Mouse (Mus musculus): ENCODE data around the gene Pigb. TPM values are rescaled to one million over a fixed set of nuclear protein-coding genes. Genes with fewer than 3 reads are reported as not detected.

Pigb gene
- polyA plus RNA-seq, 1 experiment, result 8.5 TPM

- DNase-seq (ENCODE audit: low read depth), result no peak
Measured at GRCm38 (mm10) chr9:73045711-73046110, 5.5 kb upstream of the Pigb start.

DNA sequence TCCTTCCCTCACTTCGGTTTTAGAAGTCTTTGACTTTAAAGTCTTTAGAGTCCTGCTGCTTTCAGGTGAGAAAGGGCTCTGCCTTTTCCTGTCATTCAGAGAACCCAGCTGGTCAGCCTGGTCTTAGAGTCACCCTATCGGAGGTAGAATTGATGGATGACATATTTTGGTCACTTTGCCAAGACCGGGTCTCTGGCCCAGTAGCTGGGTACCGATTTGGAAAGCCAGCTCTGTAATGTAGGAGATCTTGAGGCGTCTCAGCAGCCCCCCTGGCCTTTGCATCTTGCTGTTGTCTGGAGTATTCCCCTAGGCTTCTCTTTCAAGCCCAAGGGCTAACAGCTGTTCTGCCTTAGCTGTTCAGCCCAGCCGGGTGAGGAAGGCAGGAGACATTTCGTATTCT is 5.0 kb upstream of the Pigb start:
- DNase-seq (ENCODE audit: low read depth), result no peak

DNA sequence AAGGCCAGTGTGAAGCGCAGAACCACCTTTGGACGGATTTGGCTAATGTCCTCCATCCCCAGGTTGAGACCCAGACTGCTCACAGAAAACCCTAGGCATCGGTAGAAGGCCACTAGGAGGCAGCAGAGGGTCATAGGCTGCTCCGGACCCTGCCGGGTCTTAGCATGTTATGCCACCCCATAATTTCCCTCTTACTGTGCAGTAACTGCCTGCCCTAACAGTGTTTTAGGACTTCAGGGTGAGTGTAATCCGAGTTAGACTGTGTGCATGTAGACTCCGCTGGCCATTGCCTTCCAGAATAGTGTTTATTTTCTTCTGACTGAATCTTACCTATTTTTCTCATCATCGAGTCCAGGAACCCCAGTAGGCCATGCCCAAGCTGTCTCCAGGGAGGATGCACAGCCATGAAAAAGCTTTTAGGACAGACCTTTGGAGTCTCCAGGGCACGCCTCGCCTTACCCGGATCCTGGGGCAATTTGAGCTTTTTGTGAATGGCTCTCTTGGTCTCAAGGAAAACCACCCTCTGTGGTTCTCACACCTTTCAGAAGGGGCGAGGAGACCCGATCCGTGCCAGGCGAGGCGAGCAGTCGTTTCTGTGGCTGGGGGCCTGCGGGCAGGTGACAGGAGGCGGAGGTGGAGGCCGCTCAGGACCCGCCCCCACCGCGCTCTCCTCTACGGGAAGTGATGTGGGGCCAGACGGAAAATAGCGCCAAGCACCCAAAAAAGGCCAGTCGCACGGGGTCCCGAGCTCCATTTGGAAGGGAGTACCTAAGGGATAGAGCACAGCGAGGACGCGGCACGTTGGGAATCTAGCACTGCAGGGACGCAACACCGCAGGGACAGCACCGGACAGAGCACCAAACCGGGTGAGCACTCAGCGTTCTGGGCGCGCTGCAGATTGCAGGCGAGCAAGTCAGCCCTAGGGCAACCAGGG is 4.2 kb upstream of the Pigb start, which contains the start of gene Rab27a:
Gene Rab27a (plus strand): TSS at position 709 of the 934 bp plus-strand sequence.
- no peak for DNase-seq (ENCODE audit: low read depth)

GRCm38 (mm10) chr9:73039222-73039945 is 794 bp downstream of the Pigb start:
- DNase-seq (ENCODE audit: low read depth), result no peak

DNA sequence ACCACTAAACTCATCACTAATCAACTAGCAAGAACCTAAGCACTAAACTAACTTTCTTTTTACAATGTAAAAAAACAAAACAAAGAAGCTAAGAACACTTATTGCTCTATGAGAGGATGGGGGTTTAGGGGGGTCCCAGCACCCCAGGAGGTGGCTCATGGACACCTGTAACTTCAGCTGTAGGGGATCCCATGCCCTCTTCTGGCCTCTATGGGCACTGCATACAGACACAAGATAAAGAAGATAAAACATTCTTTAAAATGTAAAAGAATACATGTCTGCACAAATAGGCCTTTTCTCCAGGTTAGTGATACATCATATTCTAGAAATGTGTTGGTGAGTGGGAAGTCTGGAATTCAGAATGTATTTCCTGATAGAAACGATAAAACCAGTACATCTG is 6.8 kb downstream of the Pigb start:
- no peak for DNase-seq (ENCODE audit: low read depth)

GRCm38 (mm10) chr9:73031421-73031820 is 8.8 kb downstream of the Pigb start:
- DNase-seq (ENCODE audit: low read depth), result no peak

- DNase-seq (ENCODE audit: low read depth), result no peak
Measured at GRCm38 (mm10) chr9:73030443-73030842, 9.7 kb downstream of the Pigb start.

GRCm38 (mm10) chr9:73025818-73026636 is 14.2 kb downstream of the Pigb start:
- DNase-seq (ENCODE audit: low read depth), result no peak

- no peak for DNase-seq (ENCODE audit: low read depth)
Measured at GRCm38 (mm10) chr9:73020566-73021097, 19.5 kb downstream of the Pigb start.

- DNase-seq (ENCODE audit: low read depth), result no peak
Measured at GRCm38 (mm10) chr9:73019841-73020240, 20.3 kb downstream of the Pigb start.

DNA sequence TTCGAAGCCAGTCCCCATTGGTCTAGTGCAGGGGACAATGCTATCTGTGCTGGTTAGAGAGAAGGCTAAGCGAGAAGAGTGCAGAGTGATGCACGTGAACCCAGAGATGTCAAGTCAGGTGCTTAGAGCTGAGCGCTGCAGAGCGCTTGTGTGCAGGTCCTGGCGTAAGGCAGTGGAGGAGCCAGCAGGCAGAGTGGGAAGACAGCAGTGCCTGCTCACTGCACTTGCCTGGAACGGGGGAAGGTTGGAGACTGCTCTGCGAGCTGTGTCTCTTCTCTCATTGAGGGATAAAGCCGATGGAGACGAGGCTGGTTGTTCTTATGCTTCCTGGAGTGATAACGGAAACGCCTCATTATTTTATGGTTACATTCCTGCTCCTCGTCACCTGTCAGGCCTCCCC is 25.5 kb downstream of the Pigb start:
- DNase-seq (ENCODE audit: low read depth), result no peak

DNA sequence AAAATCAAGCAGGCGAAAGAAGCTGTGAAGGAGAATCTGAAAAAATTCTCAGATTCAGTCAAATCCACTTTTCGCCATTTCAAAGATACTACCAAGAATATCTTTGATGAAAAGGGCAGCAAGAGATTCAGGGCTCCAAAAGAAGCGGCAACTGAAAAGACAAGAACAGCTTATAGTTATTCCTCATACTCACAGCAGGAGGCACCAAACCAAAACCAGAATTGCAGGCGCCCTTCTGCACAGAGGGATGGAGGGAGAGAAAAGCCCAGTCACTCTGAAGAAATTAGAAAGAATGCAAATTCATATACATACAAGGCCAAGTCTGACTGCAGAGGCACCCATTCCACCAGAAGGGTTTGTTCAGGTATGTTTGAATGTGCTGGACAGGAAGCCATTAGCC is 27.5 kb downstream of the Pigb start:
- no peak for DNase-seq (ENCODE audit: low read depth)

DNA sequence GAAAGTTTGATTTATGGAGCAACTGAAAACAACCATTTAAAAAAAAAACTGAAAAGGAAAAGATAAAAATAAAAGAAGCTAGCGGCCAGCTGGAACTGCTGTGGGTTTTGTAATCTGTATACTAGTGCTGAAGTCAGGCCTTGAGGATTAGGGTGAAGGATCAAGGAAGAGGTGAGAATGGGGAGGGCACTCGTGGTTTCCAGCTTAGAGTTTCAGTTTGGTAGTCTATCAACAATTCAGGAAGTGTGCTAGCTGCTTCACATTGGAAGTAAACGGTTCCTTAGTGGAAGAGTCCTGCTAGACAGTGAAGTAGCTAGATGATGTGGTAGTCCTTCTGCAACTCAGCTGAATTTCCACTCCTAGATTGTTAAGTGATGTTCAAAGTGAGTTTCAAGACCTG is 31.8 kb downstream of the Pigb start:
- DNase-seq (ENCODE audit: low read depth), result no peak

DNA sequence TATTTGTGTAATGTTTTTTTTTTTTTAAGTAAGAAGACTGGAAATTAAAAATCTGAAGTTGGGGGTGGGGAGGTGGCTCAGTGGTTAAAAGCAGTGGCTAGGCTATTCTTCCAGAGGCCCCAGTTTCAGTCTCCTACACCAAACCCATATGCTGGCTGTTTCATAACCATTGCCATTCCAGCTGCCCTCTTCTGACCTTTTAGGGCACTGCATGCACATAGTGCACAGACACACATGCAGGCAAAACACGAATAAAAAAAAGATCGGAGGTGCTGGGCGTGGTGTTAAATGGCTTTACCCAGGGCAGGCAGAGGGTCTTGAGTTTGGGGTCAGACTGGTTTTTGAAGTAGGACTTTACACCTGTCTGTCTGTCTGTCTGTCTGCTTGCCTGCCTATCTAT is 34.0 kb downstream of the Pigb start:
- DNase-seq (ENCODE audit: low read depth), result no peak

GRCm38 (mm10) chr9:73005106-73005505 is 35.1 kb downstream of the Pigb start:
- DNase-seq (ENCODE audit: low read depth), result no peak

DNA sequence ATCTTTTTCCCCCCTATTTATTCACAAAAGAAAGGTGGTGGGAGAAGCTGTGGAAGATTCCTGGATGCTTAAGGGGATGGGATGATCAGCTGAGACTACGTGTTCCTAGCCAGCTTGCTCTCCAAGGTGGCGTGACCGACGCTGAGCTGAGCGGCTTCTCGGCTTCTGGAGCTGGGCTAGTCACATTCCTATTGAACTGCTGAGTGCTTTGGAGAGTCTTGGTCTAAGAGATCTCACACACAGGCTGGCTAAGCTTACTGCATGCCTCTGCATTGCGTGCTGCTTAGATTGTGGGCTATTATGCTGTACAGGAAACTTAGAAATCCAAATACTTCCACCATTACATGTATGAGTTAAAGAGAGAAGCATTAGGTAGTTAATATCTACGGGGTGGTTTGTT is 36.1 kb downstream of the Pigb start:
- DNase-seq (ENCODE audit: low read depth), result no peak

GRCm38 (mm10) chr9:73002177-73002576 is 38.0 kb downstream of the Pigb start:
- DNase-seq (ENCODE audit: low read depth), result no peak

DNA sequence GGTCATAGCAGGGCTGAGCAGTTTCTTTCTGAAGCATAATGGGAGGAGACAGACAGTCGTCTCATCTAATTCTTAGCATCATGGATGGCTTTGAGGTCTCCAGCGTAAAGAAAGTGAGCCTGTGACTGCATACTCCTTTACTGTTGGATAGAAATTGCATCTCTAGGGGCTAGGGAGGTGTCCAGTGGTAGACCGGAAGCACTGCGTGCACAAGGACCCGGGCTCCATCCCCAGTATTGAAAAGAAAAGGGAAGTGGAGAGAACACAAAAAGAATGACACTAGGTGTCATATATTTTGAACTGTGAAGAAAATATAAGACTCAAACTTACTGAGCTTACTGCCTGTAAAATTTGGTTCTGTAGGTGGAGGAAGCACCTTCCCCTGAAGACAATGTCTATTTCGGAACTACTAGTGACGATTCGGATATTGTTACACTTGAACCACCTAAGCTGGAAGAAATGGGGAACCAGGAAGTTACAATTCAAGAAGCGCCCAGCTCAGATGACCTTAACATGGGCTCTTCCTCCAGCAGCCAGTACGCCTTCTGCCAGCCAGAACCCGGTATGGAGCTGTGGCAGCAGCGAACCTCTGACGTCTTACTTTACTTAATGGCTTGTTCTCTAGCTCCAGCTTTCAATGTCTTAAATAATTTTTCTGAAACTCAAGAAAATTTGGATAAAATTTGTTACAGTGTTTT is 38.7 kb downstream of the Pigb start:
- DNase-seq (ENCODE audit: low read depth), result no peak

GRCm38 (mm10) chr9:73000487-73000886 is 39.7 kb downstream of the Pigb start:
- DNase-seq (ENCODE audit: low read depth), result no peak

DNA sequence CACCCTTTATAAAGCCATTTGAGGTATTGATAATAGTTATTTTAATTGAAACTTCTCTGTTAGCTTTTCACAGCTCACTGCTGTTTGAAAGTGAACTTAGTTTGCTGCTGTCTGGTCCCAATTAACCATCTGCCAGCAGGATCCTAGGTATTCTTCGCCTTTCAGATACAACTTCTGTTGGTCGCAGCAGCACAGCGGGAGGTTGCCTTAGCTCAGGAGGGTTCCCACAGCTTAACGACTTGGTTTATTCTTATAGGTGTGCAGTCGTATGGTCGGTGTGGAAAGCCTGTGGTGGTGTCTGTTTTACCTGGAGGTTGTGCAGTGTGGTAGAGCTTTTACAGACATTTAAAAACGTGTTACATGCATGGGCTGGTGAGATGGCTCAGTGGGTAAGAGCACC is 43.4 kb downstream of the Pigb start:
- no peak for DNase-seq (ENCODE audit: low read depth)

DNA sequence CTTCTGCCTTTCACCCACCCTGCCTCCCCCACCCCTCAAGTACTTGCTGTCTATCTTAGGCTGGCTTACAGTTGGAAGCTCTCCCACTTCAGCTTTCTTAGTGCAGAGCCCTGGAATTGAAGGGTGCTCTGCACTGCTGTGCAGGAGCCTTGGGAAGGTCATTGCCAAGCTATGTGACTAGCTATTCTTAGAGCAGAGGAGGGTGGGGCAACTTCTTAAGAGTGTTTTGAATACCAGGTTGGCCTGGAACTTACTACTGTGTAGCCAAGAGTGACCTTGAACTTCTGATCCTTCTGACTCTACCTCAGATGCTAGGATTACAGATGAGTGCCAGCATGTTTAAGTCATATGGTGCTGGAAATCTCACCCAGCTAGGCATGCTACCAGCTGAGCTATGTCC is 44.0 kb downstream of the Pigb start:
- no peak for DNase-seq (ENCODE audit: low read depth)

Data from gonadal fat pad, adult 2 months (tissue).